Mouse (Mus musculus) large intestine, adult 2 months (tissue): ENCODE measurements around the gene Lrrk2. TPM values are rescaled to one million over a fixed set of nuclear protein-coding genes. Genes with fewer than 3 reads are reported as not detected.

Source experiments
- DNase-seq: peaks from one replicate; pipeline ENCODE4 v3.0.0-alpha.2; 2012; ENCODE audit warnings: low read depth, low spot score
- whole genome bisulfite sequencing: fragments of 180-500 bp; shearing (Covaris S2); methylation state at CpG from one replicate; pipeline ENCODE4 v1.1.7; 2018; 5-methylcytosine and 5-hydroxymethylcytosine counted together
- polyA plus RNA-seq: library from polyadenylated mRNA; depleted of rRNA; stranded (reverse); fragments of >200 nt; gene quantifications from 2 replicates; pipeline ENCODE4 v1.2.3, GENCODE M21; 2012

Lrrk2 gene
- polyA plus RNA-seq, 1 experiment = 0.97 TPM

DNA sequence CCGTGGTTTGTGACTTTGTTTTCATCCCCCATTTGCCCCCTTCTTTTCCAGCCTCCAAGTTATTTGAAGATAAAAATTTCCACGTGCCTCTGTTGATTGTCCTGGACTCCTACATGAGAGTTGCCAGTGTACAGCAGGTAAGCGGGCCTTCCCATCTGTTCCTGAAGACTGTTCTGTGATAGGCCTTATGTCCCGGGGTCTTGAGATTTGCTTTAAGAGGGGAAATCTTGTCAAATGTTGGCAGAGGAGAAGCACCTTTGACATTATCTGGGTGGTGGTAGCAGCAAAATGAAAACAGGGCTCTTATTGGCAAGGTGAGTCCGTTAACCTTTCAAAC lies 562 bp downstream of the Lrrk2 start:
- 9% methylated on average over 5 of the region's 5 CpGs for WGBS
- DNase-seq = peak; percentile 7

DNA sequence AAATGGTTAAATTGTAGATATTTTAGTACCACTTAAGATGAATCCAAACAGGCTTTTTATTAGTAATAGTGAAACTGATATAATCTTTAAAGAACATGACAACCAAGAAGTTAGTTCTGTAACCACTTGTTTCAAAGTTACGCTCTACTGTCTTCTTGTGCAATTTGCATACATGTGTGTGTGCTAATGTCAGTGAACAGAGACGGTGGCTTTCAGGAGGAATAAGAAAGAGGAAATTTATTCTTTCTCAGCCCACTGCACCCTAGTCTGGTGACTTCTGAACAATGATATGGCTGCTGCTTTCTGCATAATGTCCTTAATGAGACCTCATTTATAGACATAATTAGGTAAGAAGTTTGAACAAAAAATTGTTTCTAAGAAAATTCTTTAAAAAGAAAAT lies 7.1 kb downstream of the Lrrk2 start:
- no peak for DNase-seq
- 76% methylated on average over 2 of the region's 2 CpGs for WGBS

DNA sequence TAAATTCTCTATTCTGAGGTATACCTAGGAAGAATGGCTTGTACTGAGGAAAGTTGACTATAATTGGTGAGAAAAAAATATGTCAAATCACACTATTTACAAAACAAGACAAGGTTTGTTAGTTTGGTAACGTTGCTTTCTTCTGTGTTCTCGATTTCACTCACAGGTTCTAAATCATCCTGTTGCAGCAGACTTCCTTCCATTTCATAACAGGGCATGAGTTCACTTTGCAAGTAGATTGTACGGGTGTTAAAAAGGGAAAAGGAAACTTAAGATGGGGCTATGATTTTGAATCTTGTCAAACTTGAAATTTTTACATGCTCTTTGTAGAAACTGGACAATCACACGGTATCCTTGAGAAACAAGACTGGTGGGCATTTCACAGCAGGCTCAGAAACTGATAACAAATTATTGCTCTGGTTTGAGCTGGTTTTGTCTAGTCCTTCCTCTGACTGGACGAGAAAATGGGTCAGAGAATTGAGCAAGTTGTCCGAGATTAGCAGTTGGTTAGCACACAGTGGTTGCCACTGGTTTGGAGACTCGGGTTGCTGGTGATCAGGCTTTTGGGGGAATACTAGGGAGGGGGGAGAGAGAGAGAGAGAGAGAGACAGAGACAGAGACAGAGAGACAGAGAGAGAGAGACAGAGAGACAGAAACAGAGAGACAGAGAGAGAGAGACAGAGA lies 13.0 kb downstream of the Lrrk2 start:
- WGBS = 79% methylated on average over 7 of the region's 7 CpGs
- DNase-seq = no peak

DNA sequence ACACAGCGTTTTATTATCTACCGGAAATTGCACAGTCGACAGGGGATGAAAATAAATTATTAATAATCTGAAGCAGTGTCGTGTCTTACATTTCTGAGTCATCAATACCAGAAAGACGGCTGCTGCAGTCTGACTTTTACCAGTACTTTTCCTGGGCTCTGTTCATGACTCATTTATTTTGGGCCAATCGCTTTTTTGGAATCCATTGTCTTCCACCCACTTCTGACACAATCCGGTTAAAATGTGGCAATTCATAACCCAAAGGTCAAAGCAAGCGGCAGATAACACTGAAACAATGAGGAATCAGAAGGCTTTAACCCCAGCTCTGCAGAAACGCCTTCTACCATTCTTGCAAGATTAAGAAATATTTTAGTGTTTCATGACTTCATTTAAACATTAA lies 17.7 kb downstream of the Lrrk2 start:
- DNase-seq = no peak
- 68% methylated on average over 9 of the region's 9 CpGs for WGBS

DNA sequence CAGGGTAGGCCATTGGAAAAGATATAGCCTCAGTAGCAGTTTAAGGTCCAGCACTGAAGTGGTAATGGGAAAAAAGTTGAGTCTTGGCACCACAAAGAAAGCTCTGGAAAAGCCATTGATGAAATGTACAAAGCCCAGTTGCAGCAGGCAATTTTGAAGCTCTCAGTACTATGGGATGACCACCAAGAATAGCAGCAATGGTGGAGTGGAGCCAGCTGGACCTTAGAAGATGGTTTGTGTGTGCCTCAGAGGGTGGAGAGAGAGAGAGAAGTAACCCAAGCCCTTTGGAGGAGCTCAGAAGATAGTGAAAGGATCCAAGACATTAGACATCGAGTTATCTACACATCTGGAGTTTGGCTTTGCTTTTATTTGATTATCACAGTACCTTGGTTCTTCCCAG lies 20.1 kb downstream of the Lrrk2 start:
- WGBS = 78% methylated on average over 1 of the region's 1 CpGs
- DNase-seq = no peak

DNA sequence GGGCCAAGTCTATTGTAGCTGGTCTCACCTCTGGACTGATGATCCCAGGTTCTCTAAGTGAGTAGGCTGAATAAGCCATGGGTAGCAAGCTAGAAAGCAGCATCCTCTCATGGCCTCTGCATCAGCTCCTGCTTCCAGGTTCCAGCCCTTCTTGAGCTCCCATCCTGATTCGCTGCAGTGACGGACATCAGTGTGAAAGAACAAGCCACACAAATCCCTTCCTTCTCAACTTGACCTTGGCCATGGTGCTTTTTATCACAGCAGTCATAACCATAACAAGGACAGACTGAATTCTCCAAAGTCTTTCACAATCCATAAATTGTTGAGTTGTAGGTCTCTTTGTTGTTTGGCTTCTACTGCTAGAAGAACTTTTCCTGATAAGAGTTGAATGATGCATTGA lies 20.9 kb downstream of the Lrrk2 start:
- 92% methylated on average over 2 of the region's 2 CpGs for WGBS
- no peak for DNase-seq

DNA sequence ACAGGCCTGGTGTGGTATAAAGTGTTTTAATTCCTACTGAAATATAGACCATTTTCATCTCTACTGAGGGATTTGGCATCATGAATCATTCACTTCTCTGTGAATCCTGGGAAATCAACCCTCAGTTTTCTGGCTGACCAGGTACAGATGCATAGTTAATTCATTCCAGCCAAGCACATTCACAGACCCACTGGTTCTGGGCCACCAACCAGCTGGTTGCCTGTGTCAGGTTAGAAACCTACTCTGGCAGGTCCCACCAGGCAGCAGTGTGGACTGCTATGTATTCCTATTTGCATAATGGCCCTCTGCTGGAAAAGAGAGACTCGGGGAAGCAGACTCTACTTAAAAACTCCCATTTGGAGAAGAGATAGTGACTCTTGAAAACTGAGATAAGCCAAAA lies 27.9 kb downstream of the Lrrk2 start:
- no peak for DNase-seq
- 62% methylated on average over 1 of the region's 1 CpGs for WGBS

DNA sequence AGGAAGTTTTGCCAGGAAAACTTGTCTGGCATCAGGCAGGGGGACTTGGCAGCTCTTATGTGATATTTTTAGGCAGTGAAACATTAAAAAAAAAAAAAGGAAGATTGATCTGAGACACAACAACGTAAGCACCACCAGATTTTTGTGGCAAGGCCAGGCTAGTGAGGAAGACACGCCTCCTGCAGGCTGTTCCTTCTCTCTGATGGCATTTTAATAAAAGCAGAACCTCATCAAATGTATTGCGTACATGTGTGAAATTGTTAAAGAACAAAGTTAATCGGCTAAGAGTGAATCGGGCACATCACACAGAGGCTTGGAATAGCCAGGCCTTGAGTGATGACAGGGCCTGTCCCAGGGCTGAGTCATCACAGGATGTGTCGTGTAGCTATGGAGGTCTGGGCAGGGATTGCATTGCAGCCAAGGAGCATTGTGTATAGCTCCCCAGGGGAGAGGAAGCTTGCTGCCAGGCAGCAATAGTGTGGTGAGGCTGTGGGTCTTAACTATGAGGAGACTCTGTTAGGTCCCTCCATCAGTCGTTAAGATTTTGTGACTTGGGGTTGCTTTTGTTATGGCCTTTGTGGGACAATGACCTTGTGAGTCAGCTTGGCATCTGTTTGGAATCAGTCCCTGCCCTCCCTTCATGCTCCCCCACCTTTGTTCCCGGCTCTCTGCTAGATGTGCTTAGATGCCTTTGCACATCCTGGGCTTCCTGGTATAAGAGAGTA lies 30.2 kb downstream of the Lrrk2 start:
- WGBS = 51% methylated on average over 8 of the region's 8 CpGs
- DNase-seq = no peak

DNA sequence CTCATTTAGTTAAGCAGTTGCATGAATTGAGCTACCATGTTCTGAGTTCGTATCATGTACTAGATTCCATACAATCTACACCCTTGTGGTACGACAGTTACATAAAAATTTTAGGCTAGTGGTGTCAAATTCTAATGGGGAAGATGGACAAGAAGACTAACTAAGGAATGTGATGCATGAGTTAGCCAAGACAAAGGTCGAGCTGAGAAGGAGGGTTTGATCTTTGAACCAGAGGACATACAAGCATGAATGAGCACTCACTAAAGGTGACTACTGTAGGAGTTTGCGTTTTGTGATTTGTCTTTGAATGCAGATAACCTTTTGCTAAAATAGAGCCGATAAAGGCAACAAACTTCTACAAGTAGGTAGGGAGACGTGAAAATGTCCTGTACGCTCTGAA lies 31.1 kb downstream of the Lrrk2 start:
- no peak for DNase-seq
- 91% methylated on average over 7 of the region's 7 CpGs for WGBS

DNA sequence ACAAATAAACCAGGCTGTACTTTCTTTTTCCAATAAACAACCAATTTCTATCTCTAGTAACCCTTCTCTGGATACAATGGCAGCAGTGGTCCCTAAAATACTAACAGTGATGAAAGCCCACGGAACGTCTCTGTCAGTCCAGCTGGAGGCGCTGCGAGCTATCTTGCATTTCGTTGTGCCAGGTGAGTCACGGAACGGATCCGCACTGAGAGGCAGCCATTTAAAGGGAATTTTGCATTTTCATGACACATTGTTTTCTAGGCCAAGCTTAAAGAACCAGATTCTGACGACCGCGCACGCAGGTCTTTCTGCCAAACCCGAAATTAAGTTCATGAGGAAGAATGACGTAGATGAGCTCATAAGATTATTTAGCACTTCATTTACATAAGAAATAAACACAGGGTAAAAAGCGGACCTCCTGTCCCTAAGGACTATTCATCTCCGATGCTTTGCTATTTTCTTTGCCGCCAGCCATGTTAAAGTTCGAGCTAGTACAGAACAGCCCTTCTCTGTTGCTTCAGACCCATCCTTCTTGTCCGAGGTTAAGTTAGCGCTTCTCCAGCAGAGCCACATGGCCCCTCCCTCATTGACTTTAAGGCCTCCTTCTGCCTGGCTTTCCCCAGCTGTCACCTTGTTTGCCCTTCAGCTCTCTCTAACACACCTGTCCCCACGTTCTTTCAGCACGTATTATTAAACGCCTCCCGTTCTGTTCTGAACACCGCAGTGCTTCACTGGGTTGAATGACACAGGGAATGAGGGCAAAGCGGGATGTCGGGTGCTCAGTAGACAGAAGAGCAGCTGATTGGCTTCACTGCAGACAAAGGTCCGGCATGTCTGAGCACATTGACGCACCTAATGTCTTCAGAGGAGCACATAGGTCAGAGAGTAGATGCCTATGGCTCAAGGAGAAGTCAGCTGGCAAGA lies 36.5 kb downstream of the Lrrk2 start:
- DNase-seq = no peak
- WGBS = 82% methylated on average over 29 of the region's 29 CpGs

DNA sequence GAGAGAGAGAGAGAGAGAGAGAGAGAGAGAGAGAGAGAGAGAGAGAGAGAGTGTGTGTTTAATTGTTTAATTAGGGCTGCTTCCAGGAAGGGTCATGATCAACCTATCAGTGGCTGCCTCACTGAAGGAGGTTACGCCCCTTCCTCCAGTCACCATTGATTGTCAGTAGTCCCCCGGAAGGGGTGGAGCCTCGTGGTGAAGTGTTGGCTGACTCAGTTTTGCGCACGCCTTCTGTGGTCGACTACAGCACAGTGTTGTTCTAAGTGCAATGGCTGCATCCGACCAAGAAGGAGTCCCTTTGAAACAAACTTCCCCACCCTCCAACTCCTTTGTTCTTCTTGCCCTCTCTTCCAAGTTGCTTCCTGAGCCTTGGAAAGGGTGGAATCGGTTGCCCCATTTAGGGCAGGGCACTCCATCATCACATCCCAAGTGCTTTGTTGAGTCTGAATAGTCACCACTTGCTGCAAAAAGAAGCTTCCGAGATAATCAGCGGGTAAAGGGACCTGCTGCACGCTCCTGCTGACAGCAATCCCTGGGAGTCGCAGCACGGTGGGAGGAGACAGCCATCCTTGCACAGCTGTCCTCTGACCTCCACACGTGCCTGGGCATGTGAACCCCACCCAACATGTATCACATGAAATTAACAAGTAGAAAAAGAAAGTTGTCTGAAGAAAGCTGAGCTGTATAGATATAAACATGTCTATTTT lies 62.4 kb downstream of the Lrrk2 start:
- DNase-seq = no peak
- WGBS = 84% methylated on average over 14 of the region's 14 CpGs

DNA sequence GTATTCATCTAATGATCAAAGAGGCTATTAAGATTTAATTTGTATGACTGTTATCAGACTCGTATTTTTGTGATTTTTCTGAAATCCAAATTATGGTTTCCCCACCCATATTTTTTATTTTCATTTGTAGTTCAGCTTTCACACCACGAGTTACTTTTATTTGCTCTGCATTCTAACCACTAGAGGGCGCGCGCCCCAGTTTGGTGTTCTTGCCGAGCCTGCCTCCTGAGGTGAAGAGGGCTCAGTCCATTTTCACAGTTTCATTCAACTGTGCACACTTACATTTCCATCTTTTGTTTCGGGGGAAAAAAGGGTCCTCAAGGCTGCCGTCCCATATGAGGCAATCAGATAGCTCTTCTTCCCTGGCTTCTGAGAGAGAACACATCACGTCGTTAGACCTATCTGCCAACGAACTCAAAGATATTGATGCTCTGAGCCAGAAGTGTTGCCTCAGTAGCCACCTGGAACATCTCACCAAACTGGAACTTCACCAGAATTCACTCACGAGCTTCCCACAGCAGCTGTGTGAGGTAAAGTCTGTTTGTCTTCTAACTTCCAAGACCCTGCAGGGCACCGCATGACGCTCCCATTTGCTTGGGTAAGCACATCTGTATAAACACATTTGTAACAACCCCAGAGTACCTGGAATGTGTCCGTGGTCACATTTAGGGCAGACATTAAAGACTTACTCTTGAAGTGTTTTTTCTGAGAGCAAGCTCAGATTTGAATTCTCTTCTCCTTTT lies 64.0 kb downstream of the Lrrk2 start:
- peak; percentile 19 for DNase-seq
- WGBS = 43% methylated on average over 15 of the region's 15 CpGs

DNA sequence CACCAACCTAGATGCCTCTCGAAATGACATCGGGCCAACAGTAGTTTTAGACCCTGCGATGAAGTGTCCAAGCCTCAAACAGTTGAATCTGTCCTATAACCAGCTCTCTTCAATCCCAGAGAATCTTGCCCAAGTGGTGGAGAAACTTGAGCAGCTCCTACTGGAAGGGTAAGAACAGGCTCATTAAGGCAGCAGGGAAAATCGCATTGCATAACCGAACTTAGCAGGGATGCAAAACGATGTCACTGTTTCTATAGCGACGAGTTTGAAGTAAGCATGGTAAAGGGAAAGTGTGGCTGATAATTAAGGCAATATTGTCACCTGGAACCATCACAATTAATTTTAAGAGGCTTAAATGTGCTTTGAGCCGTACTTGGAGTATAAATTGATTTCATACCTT lies 65.8 kb downstream of the Lrrk2 start:
- 90% methylated on average over 9 of the region's 9 CpGs for WGBS
- DNase-seq = no peak

DNA sequence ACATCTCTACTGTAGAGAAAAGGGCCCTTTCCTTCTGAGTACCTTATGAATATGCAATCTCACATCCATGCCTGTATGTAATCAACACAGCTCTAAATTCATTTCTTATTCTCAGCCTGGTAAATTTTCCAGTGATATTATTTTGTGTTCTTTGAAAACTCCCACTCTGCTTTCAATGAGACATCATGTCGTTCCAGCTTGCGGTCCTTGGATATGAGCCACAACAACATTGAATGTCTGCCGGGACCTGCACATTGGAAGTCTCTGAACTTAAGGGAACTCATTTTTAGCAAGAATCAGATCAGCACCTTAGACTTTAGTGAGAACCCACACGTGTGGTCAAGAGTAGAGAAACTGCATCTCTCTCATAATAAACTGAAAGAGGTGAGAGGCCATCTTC lies 72.5 kb downstream of the Lrrk2 start:
- 85% methylated on average over 4 of the region's 4 CpGs for WGBS
- no peak for DNase-seq

DNA sequence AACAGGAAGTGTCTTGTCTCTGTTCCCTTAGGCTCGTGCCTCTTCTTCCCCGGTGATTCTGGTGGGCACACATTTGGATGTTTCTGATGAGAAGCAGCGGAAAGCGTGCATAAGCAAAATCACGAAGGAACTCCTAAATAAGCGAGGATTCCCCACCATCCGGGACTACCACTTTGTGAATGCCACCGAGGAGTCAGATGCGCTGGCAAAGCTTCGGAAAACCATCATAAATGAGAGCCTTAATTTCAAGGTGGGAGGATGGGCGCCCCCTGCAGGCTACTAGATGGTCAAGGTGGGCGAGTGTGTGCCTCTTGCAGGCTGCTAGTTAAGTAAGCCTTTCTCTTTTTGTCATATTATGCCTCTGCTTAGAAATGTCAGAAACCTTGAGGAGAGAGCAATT lies 79.1 kb downstream of the Lrrk2 start:
- no peak for DNase-seq
- WGBS = 71% methylated on average over 12 of the region's 12 CpGs

DNA sequence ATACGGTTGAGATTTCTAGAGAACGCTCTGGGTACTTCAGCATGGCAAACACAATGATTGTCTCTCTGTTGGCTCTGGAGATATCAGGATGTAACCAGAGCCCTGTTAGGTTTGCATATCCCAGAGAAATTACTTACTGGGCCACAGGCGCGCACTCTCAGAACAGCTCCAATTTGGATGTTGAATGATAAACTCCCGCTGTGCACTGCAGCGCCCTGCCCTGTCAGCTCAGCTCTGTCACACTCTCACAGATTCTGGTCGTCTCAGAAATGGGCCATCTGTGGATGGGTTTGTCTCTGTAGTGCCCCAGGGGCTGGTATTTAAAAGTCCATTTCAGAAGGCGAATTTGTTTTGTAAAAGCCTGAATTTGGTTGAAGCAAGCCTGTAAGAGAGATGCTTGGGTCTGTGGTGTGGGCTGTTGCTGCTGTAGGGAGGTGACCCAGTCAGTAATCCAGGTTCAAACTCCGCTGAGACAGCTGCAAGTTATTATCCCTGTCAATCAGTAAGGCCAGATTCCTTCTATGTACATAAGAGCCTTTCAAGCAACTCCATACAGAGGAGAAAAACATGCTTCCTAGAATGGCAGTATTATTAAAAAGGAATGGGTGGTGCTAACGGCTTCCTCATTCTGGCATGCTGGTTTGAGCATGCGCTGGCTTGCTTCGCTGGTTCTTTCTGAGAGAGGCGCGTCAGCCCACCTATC lies 80.6 kb downstream of the Lrrk2 start:
- 84% methylated on average over 14 of the region's 14 CpGs for WGBS
- DNase-seq = no peak

DNA sequence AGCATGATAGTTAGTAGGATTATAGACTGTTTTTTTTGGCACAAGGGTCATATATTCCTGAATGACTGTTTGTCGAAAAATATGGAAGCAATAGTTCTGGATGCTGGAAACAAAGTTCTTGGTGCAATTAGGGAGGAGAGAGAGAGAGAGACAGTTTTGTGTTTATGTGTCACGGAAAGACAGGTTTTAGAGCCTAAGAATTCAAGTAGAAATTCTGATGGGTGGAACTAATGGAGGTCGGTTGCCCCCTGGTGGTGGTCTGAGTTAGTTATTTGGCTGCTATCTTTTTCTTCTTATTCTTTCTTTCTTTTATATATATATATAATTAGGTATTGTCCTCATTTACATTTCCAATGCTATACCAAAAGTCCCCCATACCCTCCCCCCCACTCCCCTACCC lies 81.6 kb downstream of the Lrrk2 start:
- peak; percentile 10 for DNase-seq
- WGBS = 9% methylated on average over 3 of the region's 3 CpGs

DNA sequence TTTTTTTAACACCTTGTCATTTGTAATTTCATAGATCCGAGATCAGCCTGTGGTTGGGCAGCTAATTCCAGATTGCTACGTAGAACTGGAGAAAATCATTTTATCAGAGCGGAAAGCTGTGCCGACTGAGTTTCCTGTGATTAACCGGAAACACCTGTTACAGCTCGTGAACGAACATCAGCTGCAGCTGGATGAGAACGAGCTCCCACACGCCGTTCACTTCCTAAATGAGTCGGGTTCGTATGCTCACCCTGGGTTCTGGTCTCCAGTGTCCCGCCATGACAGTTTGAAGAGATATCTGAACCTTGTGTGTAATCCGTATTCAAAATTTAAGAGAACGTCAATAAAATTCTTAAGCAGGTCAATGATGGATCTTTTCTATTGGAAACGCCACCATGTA lies 82.8 kb downstream of the Lrrk2 start:
- WGBS = 89% methylated on average over 16 of the region's 16 CpGs
- no peak for DNase-seq

DNA sequence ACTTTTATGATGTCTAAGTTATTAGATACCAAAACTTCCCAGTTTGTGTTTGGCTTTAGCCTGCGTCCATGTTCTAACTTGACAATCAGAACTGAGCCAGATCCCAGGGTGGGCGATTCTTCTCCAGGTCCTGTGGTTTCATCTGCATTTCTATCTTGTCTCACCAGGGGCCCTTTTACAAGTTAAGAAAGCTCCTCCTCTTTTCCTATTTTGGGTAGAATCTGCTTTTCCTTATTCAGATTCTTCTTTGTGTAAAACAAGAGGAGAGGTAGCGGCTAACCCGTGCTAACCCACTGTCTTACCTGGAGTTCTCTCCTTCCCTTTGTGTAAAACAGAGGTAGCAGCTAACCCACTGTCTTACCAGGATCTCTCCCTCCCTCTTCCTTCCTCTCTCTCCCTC lies 99.1 kb downstream of the Lrrk2 start:
- WGBS = 62% methylated on average over 4 of the region's 4 CpGs
- DNase-seq = no peak
